Mouse (Mus musculus) liver, adult 2 months (tissue): ENCODE results near the gene Myh14. TPM values are rescaled to one million over a fixed set of nuclear protein-coding genes. Genes with fewer than 3 reads are reported as not detected.

Experiments
- DNase-seq: peaks from one replicate; pipeline ENCODE4 v3.0.0-alpha.2; 2011; ENCODE audit warnings: low read depth, low spot score; ENCODE audit errors: extremely low read depth
- H3K27ac ChIP-seq: fragments of 200-500 bp; replicated peaks from 2 replicates; pipeline ENCODE4 v1.5.1; 2012; ENCODE audit warnings: low read depth, mild to moderate bottlenecking, control low read depth, inconsistent platforms, low read length; ENCODE audit not compliant: insufficient read depth
- H3K27me3 ChIP-seq: fragments of 200-500 bp; 2 replicates; pipeline ENCODE4 v1.6.1; 2012; ENCODE audit warnings: mild to moderate bottlenecking, moderate library complexity, low read length, inconsistent platforms; ENCODE audit not compliant: control insufficient read depth, insufficient read depth
- H3K36me3 ChIP-seq: fragments of 200-500 bp; 2 replicates; pipeline ENCODE4 v1.6.1; 2012; ENCODE audit warnings: low read length, inconsistent platforms; ENCODE audit not compliant: control insufficient read depth, insufficient read depth
- H3K4me1 ChIP-seq: fragments of 200-500 bp; 2 replicates; pipeline ENCODE4 v1.6.1; 2011; ENCODE audit warnings: low read length; ENCODE audit not compliant: control insufficient read depth, insufficient read depth
- H3K4me3 ChIP-seq: fragments of 200-500 bp; 2 replicates; pipeline ENCODE4 v1.5.1; 2011; ENCODE audit warnings: low read depth, mild to moderate bottlenecking, control low read depth, low read length, moderate library complexity; ENCODE audit not compliant: insufficient read depth
- H3K79me2 ChIP-seq: fragments of 200-500 bp; 2 replicates; pipeline ENCODE4 v1.6.1; 2012; ENCODE audit warnings: inconsistent platforms, mild to moderate bottlenecking, low read length, moderate library complexity; ENCODE audit not compliant: control insufficient read depth, insufficient read depth
- H3K9ac ChIP-seq: fragments of 200-500 bp; 2 replicates; pipeline ENCODE4 v1.6.1; 2012; ENCODE audit warnings: low read depth, mild to moderate bottlenecking, control low read depth, inconsistent platforms, low read length
- CTCF ChIP-seq: fragments of 200-500 bp; IDR thresholded peaks from 2 replicates; pipeline ENCODE4 v1.5.1; 2011; ENCODE audit warnings: low read depth, low read length, control low read depth
- POLR2A ChIP-seq: fragments of 200-500 bp; IDR thresholded peaks from 2 replicates; pipeline ENCODE4 v1.6.1; 2011; ENCODE audit warnings: low read length, control low read depth; ENCODE audit not compliant: insufficient read depth; ENCODE audit errors: extremely low read depth
- WGBS: fragments of 180-500 bp; shearing (Covaris S2); methylation state at CpG from one replicate; pipeline ENCODE4 v1.1.7; 2018; 5-methylcytosine and 5-hydroxymethylcytosine counted together
- polyA plus RNA-seq: library from polyadenylated mRNA; depleted of rRNA; stranded (reverse); fragments of >200 nt; gene quantifications from 2 replicates; pipeline ENCODE4 v1.2.3, GENCODE M21; 2012
- total RNA-seq: library from RNA; depleted of rRNA; stranded (reverse); fragments of >200 nt; gene quantifications from 2 replicates; pipeline ENCODE4 v1.2.3, GENCODE M21; 2014

Gene Myh14
- total and polyA plus RNA-seq, 2 experiments = 5.6 to 7.0 TPM

DNA sequence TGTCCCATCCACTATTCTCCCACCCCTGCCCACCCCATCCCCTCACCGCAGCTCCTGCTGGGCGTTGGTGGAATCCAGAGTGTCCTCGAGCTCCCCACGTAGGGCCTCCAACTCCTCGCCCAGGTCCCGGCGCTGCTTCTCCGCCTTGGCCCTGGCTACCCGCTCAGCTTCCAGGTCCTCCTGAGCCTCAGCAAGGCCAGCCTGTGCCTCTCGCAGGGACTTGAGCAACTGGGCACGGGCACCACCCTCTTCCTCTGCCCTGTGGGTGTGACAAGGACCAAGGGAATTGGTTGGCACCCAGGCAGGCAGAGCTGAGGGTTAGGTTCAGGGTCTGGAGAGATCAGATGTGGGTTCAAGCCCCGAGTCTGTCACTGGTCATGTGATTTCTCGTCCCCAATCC is 43.7 kb downstream of the Myh14 start:
- H3K27ac ChIP-seq = no peak overlapping the region
- 86% methylated on average over 13 of the region's 13 CpGs for WGBS
- H3K4me1 ChIP-seq = no peaks in the 10 kb centered on the region
- H3K9ac ChIP-seq = no peak overlapping the region
- no peak for DNase-seq
- TF ChIP-seq CTCF = no peak
- no peak for TF ChIP-seq POLR2A
- no peaks in the 10 kb centered on the region for H3K79me2 ChIP-seq
- no peaks in the 10 kb centered on the region for H3K27me3 ChIP-seq
- no peak overlapping the region for H3K4me3 ChIP-seq
- peaks cover 6% of the 10 kb centered on the region; the same call in 1 of the 2 replicates for H3K36me3 ChIP-seq

DNA sequence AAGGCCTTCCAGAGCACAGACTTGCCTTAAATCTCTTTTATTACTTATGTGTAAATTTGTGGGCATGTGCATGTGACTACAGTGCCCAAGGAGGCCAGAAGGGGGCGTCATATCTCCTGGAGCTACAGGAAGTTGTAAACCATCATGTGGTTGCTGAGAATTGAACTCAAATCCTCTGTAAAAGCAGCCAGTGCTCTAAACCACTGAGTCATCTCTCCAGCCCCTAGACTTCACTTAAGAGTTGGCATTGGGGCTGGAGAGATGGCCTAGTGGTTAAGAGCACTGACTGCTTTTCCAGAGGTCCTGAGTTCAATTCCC is 44.6 kb downstream of the Myh14 start:
- WGBS = 70% methylated on average over 1 of the region's 1 CpGs

DNA sequence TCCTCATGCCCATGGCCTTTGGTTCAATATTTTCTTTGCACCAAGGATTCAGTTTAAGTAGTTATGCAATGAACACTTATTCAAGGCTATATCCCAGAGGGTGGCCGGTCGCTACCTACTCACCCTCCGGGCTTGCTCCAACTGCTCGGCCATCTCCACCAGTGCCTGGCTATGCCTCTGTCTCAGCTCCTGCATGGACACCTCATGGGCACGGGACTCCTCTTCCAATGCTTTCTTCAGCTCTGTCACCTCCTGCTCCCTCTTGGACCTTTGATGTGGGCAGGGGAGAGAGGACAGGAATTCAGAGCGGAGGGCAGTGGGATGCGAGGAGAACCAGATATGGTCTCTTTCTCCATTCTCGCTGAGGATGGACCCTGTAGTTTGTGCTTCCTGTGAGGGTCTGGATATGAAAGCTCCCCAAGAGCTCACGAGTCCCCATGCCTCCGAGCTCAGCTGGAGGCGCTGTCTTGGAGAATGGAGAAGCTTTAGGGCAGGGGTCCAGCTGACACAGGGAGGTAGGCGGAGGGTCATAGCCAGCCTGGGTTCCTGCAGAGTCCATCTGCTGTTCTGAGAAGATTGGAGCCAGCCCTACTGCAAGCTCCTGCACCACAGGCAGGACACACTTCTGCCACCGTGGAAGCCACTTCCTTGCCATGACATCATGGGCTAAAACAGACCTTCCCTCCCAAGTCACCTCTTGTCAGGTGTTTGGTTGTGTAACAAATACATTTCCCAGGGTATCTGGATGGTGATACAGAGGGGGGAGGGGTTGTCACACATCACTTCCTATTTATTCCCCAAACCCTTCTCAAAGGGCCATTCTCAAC is 45.2 kb downstream of the Myh14 start:
- H3K79me2 ChIP-seq = no peaks in the 10 kb centered on the region
- TF ChIP-seq CTCF (no peak), POLR2A (no peak)
- peaks cover 6% of the 10 kb centered on the region; the same call in 1 of the 2 replicates for H3K36me3 ChIP-seq
- H3K27me3 ChIP-seq = no peaks in the 10 kb centered on the region
- no peak overlapping the region for H3K27ac ChIP-seq
- 90% methylated on average over 13 of the region's 13 CpGs for WGBS
- no peak for DNase-seq
- H3K4me3 ChIP-seq = no peak overlapping the region
- no peaks in the 10 kb centered on the region for H3K4me1 ChIP-seq
- no peak overlapping the region for H3K9ac ChIP-seq

More for the DNA sequence above, 44.6 kb downstream of the Myh14 start:
- Histone ChIP-seq H3K27ac (no peak overlapping the region), H3K36me3 (peaks cover 6% of the 10 kb centered on the region; the same call in 1 of the 2 replicates), H3K9ac (no peak overlapping the region), H3K4me1 (no peaks in the 10 kb centered on the region), H3K27me3 (no peaks in the 10 kb centered on the region), H3K4me3 (no peak overlapping the region), H3K79me2 (no peaks in the 10 kb centered on the region)
- TF ChIP-seq CTCF = no peak; the same call in 1 of the 2 replicates
- TF ChIP-seq POLR2A = no peak
- DNase-seq = no peak

DNA sequence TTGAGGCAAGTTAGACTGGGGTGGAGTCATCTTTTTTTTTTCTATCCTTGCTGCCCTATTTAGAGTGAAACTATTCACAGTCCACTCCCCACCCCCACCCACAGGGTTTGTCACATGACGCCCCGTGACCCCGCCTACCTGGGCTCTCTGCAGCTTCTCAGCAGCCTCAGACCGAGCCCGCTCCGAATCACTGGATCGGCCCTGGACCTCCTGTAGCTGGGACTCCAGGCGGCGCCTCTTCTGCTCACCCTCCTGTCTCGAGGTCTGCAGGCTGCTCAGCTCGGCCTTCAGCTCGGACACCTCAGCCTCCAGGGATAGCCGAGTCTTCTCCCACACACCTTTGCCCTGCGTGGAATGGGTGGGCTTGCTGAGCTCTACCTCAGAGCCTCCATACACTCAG is 45.8 kb downstream of the Myh14 start:
- Histone ChIP-seq H3K79me2 (no peaks in the 10 kb centered on the region), H3K4me1 (no peaks in the 10 kb centered on the region), H3K27ac (no peak overlapping the region), H3K36me3 (peaks cover 6% of the 10 kb centered on the region; the same call in 1 of the 2 replicates), H3K27me3 (no peaks in the 10 kb centered on the region), H3K9ac (no peak overlapping the region), H3K4me3 (no peak overlapping the region)
- no peak for DNase-seq
- 76% methylated on average over 14 of the region's 14 CpGs for WGBS
- TF ChIP-seq POLR2A = no peak
- TF ChIP-seq CTCF = no peak

DNA sequence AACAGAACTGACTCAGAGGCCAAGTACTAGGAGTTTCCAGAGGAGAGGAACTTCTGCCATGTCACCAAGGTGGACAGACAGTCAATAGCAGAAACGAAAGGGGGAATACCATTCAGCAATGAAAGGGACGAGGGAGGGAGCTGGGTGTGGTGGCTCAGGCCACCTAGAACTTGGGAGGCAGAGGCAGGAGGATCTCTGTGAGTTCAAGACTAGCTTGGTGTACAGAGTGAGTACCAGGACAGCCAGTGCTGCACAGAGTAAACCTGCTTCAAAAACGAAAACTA is 46.2 kb downstream of the Myh14 start:
- no peak for DNase-seq
- H3K27ac ChIP-seq = no peak overlapping the region
- H3K9ac ChIP-seq = no peak overlapping the region
- no peaks in the 10 kb centered on the region for H3K79me2 ChIP-seq
- no peaks in the 10 kb centered on the region for H3K4me1 ChIP-seq
- TF ChIP-seq CTCF (no peak), POLR2A (no peak)
- H3K36me3 ChIP-seq = peaks cover 6% of the 10 kb centered on the region; the same call in 1 of the 2 replicates
- 79% methylated on average over 3 of the region's 3 CpGs for WGBS
- H3K27me3 ChIP-seq = no peaks in the 10 kb centered on the region
- no peak overlapping the region for H3K4me3 ChIP-seq
